Mouse (Mus musculus): ENCODE measurements at regions not wholly inside any gene's neighbourhood (a gene's known extent, or its start where the extent isn't known, plus 50 kb on each side); places are given as distances from the start of the nearest gene placed in this dataset.

DNA sequence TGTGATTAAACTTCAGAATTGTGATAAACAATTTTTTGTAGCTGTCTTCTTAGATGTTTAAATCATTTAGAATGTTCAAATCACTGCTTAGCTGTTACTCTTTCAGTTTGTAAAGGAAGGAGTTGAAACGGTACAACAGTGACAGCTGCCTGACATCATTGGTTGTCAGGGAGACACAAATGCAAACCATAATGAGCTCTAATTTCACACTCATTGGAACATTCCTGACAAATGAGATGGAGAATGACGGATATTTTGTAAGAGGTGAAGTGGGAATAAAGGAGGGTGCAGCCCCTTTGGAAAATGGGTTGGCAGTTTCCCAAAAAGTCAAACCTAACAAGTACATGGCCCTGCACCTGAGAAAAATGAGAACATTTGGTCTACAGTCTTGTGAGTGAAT, 62.5 kb downstream of the Rad51ap2 start:
- Histone ChIP-seq H3K27me3 (no peaks in the 10 kb centered on the region), H3K9me3 (no peaks in the 10 kb centered on the region), H3K27ac (no peak overlapping the region), H3K4me1 (no peaks in the 10 kb centered on the region), H3K9ac (no peak overlapping the region), H3K4me2 (no peak overlapping the region), H3K4me3 (no peak overlapping the region), H3K36me3 (no peaks in the 10 kb centered on the region)
- ATAC-seq (ENCODE audit: borderline replicate concordance, extremely low read depth, low FRiP score, low TSS enrichment) = no peak
- WGBS = 35% methylated on average over 2 of the region's 2 CpGs

DNA sequence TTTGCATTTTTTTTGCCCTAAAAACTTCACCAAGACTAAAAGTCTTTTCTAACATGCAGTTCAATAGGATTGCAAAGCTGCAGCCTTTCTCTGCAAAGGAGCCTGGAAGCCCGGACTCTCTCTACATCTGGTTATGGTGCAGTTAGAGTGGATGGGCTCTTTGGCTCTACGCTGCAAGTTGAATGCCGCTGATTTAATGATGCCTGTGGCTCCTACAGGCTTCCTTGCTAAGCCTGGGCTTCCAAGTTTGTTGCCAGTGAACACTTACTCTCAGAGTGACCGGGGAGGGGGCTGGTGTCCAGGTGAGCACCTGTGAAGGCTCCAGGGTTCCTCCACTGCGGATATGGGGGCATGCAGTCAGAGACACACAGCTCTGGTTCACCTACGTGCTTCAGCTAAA, 107.0 kb downstream of the Rad51ap2 start:
- Histone ChIP-seq H3K4me2 (no peak overlapping the region), H3K9me3 (no peaks in the 10 kb centered on the region), H3K4me1 (no peaks in the 10 kb centered on the region), H3K9ac (no peak overlapping the region), H3K27me3 (no peaks in the 10 kb centered on the region), H3K27ac (no peak overlapping the region), H3K4me3 (no peak overlapping the region), H3K36me3 (no peaks in the 10 kb centered on the region)
- no peak for ATAC-seq (ENCODE audit: borderline replicate concordance, extremely low read depth, low FRiP score, low TSS enrichment)
- WGBS = 84% methylated on average over 6 of the region's 6 CpGs

DNA sequence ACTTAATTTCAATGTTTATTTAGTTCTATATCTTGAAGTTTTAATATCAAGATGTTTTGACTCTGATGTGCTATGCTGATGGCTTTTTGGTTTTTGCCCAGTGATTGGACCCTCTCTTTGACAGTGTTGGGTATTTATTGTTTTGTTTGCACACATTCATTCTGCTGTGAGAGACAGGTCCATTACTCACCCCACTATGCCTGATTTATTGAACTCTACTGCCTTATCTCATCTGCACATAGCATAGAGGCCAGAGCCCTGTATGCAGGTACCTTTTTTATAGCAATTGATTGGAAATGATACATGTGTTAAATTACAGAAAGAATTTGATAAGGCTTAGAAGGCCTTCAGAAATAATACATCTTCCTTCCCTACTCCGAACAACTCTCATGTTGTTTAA, 114.3 kb downstream of the Rad51ap2 start:
- no peak for ATAC-seq (ENCODE audit: borderline replicate concordance, extremely low read depth, low FRiP score, low TSS enrichment)
- no peak overlapping the region for H3K27ac ChIP-seq
- no peak overlapping the region for H3K4me2 ChIP-seq
- H3K9me3 ChIP-seq = no peaks in the 10 kb centered on the region
- WGBS = 90% methylated on average over 1 of the region's 1 CpGs
- no peaks in the 10 kb centered on the region for H3K36me3 ChIP-seq
- H3K4me1 ChIP-seq = no peaks in the 10 kb centered on the region
- no peak overlapping the region for H3K9ac ChIP-seq
- no peak overlapping the region for H3K4me3 ChIP-seq
- no peaks in the 10 kb centered on the region for H3K27me3 ChIP-seq

DNA sequence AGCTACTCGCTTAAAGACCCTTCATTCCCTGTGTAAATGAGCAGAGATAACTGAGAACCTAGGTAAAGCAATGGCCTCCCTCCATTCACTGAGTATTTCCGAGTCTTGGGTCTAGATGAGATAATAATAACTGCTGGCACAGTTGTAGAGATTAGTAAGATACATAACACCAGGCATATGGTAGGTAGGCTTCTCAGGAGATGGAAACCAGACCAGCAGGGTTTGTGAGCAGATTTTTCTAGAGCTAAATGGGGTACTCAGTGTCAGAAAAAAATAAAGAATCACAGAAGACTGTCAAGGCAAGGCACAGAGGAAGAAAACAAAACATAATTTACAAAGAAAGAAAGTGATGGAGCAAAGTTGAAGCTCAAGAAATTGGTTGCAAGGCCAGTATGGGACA, 148.1 kb downstream of the Rad51ap2 start:
- Histone ChIP-seq H3K27me3 (no peaks in the 10 kb centered on the region), H3K9ac (no peak overlapping the region), H3K27ac (no peak overlapping the region), H3K4me2 (no peak overlapping the region), H3K4me1 (no peaks in the 10 kb centered on the region), H3K9me3 (no peaks in the 10 kb centered on the region), H3K36me3 (no peaks in the 10 kb centered on the region), H3K4me3 (no peak overlapping the region)
- ATAC-seq (ENCODE audit: borderline replicate concordance, extremely low read depth, low FRiP score, low TSS enrichment) = no peak
- WGBS = 71% methylated on average over 2 of the region's 2 CpGs

DNA sequence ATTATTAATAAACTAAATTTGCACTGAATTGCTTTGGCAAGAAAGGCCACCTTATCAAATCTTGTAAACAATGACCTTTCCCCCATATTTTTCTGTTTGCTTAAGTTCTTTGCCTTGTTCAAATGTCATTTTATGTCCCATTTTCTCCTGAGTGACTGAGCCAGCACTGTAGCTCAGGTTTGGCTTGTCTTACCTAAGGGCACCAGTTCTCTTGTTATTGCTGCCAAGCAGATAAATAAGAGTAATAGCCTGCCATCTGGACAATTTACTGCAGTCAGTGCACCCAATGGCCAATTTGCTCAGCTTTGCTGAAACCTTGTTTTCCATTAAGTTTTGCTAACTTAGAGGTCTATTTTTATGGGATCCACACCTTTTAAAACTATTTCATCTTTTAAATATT, 152.9 kb downstream of the Rad51ap2 start:
- Histone ChIP-seq H3K36me3 (no peaks in the 10 kb centered on the region), H3K4me1 (no peaks in the 10 kb centered on the region), H3K4me2 (no peak overlapping the region), H3K27ac (no peak overlapping the region), H3K9me3 (no peaks in the 10 kb centered on the region), H3K9ac (no peak overlapping the region), H3K27me3 (no peaks in the 10 kb centered on the region), H3K4me3 (no peak overlapping the region)
- ATAC-seq (ENCODE audit: borderline replicate concordance, extremely low read depth, low FRiP score, low TSS enrichment) = no peak

DNA sequence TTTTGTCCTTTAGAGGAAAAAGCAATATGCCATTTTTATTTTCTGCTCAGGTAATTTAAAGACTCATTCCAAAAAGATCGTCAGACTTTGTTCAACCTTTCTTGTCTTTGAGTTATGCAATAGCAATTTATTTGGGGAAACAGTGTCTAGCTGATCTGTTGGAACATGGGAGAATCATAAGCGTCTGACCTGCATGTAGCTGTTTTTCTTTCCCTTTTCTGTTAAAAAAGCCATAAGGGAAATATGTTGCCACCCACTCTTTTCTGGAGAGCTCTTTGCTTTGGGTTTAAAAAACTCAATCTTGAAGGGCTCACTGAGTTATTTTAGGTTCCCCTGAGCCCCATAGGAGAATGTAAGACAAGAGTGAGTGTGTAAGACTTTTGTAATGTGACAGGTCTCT, 155.8 kb downstream of the Rad51ap2 start:
- H3K27ac ChIP-seq = no peak overlapping the region
- 79% methylated on average over 2 of the region's 2 CpGs for WGBS
- no peaks in the 10 kb centered on the region for H3K36me3 ChIP-seq
- no peaks in the 10 kb centered on the region for H3K27me3 ChIP-seq
- no peak overlapping the region for H3K9ac ChIP-seq
- H3K4me2 ChIP-seq = no peak overlapping the region
- no peak overlapping the region for H3K4me3 ChIP-seq
- ATAC-seq (ENCODE audit: borderline replicate concordance, extremely low read depth, low FRiP score, low TSS enrichment) = no peak
- no peaks in the 10 kb centered on the region for H3K9me3 ChIP-seq
- no peaks in the 10 kb centered on the region for H3K4me1 ChIP-seq

DNA sequence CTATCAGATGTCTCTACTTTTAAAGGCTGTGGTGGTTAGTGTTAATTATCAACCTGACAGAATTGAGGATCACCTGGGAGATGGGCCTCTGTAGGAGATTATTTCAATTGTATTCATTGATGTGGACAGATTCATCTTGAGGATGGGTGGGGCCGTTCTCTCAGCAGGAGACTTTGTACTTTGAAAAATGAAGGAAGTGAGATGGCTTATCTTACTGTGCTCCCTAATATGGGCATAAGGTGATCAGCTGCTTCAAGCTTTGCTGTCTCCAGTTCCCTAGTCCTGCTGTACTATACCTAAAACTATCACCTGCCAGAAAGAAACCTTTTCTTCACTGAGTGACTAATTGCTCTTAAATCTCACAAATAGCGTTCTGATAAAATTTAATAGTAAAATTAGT, 159.4 kb downstream of the Rad51ap2 start:
- H3K4me3 ChIP-seq = no peak overlapping the region
- H3K36me3 ChIP-seq = no peaks in the 10 kb centered on the region
- H3K4me2 ChIP-seq = no peak overlapping the region
- H3K27me3 ChIP-seq = no peaks in the 10 kb centered on the region
- H3K9me3 ChIP-seq = no peaks in the 10 kb centered on the region
- ATAC-seq (ENCODE audit: borderline replicate concordance, extremely low read depth, low FRiP score, low TSS enrichment) = no peak
- H3K27ac ChIP-seq = no peak overlapping the region
- WGBS = 67% methylated on average over 2 of the region's 2 CpGs
- H3K4me1 ChIP-seq = no peaks in the 10 kb centered on the region
- H3K9ac ChIP-seq = no peak overlapping the region

DNA sequence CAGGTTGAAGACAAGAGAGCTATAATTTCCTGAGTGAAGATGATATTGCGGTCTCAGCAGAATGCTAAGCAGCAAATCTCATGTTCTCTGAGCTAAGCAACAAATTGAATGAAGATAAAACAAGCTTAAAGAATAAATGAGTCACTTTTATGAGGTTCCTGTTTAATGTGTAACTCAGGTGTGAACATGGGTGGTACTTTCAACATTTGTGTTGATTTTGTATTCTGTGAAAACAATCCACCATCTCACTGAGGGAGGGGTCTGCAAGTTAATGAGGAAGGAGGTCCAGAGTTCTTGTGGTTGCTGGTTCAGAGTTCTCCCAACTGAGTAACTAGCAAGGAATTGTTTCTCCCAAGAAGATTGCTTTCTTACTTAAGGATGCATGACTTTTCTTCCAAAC, 167.7 kb downstream of the Rad51ap2 start:
- WGBS = 87% methylated on average over 1 of the region's 1 CpGs
- ATAC-seq (ENCODE audit: borderline replicate concordance, extremely low read depth, low FRiP score, low TSS enrichment) = no peak

DNA sequence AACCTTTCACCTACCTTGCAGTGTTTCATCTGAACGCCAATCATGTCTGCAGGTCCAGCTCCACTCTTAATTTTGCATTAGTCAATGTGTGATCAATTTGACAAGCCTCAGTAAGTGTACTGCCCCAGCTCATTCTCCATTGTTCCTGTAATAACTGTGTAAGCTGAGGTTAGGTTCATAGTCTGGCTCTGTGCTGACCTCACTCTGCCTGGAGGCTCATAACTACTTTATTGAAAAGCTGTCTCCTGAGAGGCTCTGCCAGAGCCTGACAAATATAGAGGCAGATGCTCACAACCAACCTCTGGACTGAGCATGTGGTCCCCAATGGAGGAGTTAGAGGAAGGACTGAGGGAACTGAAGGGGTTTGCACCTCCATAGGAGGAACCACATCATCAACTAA, 174.3 kb downstream of the Rad51ap2 start:
- ATAC-seq (ENCODE audit: borderline replicate concordance, extremely low read depth, low FRiP score, low TSS enrichment) = no peak
- Histone ChIP-seq H3K36me3 (no peaks in the 10 kb centered on the region), H3K4me3 (no peak overlapping the region), H3K9ac (no peak overlapping the region), H3K9me3 (no peaks in the 10 kb centered on the region), H3K4me2 (no peak overlapping the region), H3K27me3 (no peaks in the 10 kb centered on the region), H3K4me1 (no peaks in the 10 kb centered on the region), H3K27ac (no peak overlapping the region)
- WGBS = 91% methylated on average over 1 of the region's 1 CpGs

More for the DNA sequence above, 167.7 kb downstream of the Rad51ap2 start:
- Histone ChIP-seq H3K9ac (no peak overlapping the region), H3K4me2 (no peak overlapping the region), H3K27ac (no peak overlapping the region), H3K4me1 (no peaks in the 10 kb centered on the region), H3K4me3 (no peak overlapping the region), H3K27me3 (no peaks in the 10 kb centered on the region), H3K9me3 (no peaks in the 10 kb centered on the region), H3K36me3 (no peaks in the 10 kb centered on the region)

DNA sequence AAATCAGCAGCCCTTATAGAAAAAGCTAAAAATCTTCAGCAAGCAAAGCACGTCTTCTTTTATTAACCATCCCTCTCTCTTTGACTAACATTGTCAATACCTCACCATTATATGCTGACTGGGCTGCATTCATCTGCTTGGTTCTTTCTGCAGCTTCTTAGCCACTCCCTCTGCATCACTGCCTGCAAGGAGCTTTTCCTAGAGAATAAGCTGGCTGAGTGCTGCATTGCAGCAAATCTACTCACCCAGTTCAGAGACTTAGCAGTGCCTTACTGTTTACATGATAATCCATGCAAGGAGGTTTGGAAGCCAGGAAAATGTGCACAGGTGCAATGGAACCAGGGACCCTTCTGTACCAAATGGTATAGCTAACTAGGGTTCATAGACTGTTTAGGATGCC, 175.9 kb downstream of the Rad51ap2 start:
- WGBS = 67% methylated on average over 1 of the region's 1 CpGs
- no peaks in the 10 kb centered on the region for H3K27me3 ChIP-seq

DNA sequence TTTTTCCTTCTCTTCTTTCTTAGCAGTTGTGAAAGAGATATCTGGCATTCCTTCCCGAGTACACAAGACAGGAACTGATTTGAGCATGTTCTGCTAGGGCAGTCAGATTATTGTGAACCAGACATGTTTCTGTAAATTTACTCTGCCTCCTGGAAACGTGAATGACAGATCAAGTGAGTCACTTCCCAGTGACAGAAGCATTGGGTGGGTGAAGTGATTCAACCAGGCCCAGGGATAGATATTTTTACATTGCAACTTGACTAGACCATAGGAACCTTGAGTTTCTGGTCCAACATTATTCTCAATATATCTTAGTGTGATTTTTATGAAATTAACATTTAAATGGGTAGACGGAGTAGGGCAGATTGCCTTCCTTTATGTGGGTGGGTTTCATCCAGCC, 217.4 kb downstream of the Rad51ap2 start:
- H3K4me1 ChIP-seq = no peaks in the 10 kb centered on the region
- H3K9me3 ChIP-seq = no peaks in the 10 kb centered on the region
- no peaks in the 10 kb centered on the region for H3K27me3 ChIP-seq
- no peaks in the 10 kb centered on the region for H3K36me3 ChIP-seq
- H3K9ac ChIP-seq = no peak overlapping the region
- H3K4me2 ChIP-seq = no peak overlapping the region
- ATAC-seq (ENCODE audit: borderline replicate concordance, extremely low read depth, low FRiP score, low TSS enrichment) = no peak
- H3K27ac ChIP-seq = no peak overlapping the region
- H3K4me3 ChIP-seq = no peak overlapping the region
- 67% methylated on average over 3 of the region's 3 CpGs for WGBS

More for the DNA sequence above, 175.9 kb downstream of the Rad51ap2 start:
- H3K4me3 ChIP-seq = no peak overlapping the region
- H3K4me1 ChIP-seq = no peaks in the 10 kb centered on the region
- no peak overlapping the region for H3K9ac ChIP-seq
- H3K27ac ChIP-seq = no peak overlapping the region
- H3K4me2 ChIP-seq = no peak overlapping the region
- no peak for ATAC-seq (ENCODE audit: borderline replicate concordance, extremely low read depth, low FRiP score, low TSS enrichment)
- H3K36me3 ChIP-seq = no peaks in the 10 kb centered on the region
- no peaks in the 10 kb centered on the region for H3K9me3 ChIP-seq

DNA sequence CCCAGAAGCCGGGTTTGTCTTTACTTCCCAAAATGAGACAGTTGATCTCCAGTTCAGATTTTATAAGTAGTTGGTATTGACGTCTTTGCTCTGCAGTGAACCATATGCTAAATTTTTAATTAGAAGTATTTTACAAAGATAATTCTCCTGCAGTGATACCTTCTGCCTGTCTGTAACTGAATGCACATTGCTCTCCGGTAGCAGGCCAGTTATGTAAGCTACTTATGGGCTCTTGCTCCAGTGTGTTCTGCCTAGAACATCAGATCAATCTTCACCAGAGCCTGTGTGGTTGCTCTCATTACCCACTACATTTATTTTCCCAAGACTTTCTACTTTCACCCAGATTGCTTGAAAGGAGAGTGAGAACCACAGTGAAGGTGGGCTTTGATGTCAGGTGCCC, 238.9 kb downstream of the Rad51ap2 start:
- Histone ChIP-seq H3K4me3 (no peak overlapping the region), H3K4me1 (no peaks in the 10 kb centered on the region), H3K9ac (no peak overlapping the region), H3K27me3 (no peaks in the 10 kb centered on the region), H3K9me3 (no peaks in the 10 kb centered on the region), H3K4me2 (no peak overlapping the region), H3K27ac (no peak overlapping the region), H3K36me3 (no peaks in the 10 kb centered on the region)
- WGBS = 87% methylated on average over 3 of the region's 3 CpGs
- ATAC-seq (ENCODE audit: borderline replicate concordance, extremely low read depth, low FRiP score, low TSS enrichment) = no peak

DNA sequence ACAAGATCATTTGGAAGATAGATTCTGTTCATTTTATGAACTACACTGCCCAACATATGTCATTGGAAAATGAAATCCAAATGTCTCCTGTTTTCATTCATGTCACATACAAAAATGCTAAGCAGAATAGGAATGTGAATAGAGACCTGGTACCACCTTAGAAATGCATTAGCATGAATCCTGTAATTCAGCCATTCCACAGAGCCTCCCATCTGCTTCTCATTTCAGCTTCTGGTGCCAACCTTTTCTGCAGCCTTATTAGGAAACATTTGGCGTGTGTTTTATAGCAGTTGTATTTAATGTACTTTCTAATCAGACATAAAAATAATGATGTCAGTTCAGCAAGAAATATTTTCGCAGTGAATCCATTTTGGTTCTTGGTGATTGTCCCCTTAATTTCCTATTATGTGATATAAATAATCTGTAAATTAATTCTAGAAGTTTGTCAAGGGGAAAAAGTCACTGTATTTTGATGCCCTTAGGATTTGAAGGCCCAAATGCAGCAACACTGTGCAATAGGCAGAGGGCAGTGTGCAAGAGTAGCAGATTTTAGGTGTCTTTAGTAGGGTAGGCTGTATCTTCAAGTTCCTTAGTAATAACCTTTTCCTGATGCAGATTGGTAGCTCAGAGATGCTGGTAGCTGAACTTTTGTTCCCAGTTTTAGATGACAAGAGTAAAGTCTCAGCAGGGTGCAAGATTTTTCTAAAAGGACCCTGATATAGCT, 253.2 kb downstream of the Rad51ap2 start:
- Histone ChIP-seq H3K9ac (no peak overlapping the region), H3K36me3 (no peaks in the 10 kb centered on the region), H3K27ac (no peak overlapping the region), H3K9me3 (no peaks in the 10 kb centered on the region), H3K4me2 (no peak overlapping the region), H3K4me3 (no peak overlapping the region), H3K4me1 (no peaks in the 10 kb centered on the region), H3K27me3 (no peaks in the 10 kb centered on the region)
- no peak for ATAC-seq (ENCODE audit: borderline replicate concordance, extremely low read depth, low FRiP score, low TSS enrichment)
- 75% methylated on average over 2 of the region's 2 CpGs for WGBS
